Mouse (Mus musculus) bone marrow, adult 2 months (tissue): ENCODE measurements around the gene Phb.

Source experiments
- CTCF ChIP-seq: fragments of 200-500 bp; IDR thresholded peaks from 2 replicates; pipeline ENCODE4 v1.5.1; 2011; ENCODE audit warnings: low read length, control low read depth; ENCODE audit not compliant: control insufficient read depth, insufficient read depth
- POLR2A ChIP-seq: fragments of 200-500 bp; IDR thresholded peaks from 2 replicates; pipeline ENCODE4 v1.6.1; 2011; ENCODE audit warnings: low read depth, mild to moderate bottlenecking, control low read depth, low read length, borderline replicate concordance; ENCODE audit not compliant: control insufficient read depth

DNA sequence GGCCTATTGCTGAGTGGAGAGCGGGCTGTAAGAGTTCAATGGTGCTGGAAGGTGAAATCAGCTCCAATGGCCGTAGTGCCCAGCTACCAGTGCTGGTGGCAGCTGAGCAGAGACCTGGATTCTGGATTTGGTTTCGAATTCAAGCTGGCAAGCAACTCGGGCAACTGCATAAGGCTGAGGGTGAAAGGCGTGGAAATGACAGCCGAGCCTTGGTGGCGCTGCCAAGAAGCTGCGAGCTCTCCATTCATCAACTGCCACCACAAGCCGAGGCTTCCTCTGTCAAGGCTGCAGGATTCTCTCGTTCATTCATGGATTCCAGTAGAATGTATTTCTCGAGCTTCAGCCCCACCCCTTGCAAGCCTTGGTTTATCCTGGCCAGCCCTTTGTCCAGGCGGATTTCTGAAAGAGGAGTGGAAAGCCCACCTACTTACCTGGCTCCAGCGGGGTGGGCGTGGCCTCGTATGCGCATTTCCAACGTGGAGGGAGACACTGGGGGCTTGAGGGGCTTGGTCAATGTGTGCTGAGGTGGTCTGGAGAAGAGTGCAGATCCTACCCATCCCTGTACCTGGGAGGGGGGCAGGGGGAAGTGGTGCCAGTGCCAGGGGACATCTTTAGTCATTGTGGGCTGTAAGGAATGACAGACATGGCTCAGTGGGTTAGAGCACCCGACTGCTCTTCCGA lies 48.8 kb upstream of the Phb start:
- no peak for TF ChIP-seq CTCF
- no peak for TF ChIP-seq POLR2A
